Mouse (Mus musculus) neural tube, embryonic 14.5 days (tissue): ENCODE data around the gene Akap8. TPM values are rescaled to one million over a fixed set of nuclear protein-coding genes. Genes with fewer than 3 reads are reported as not detected.

Experiments used
- ATAC-seq: fragments of 200-750 bp; cut with Nextera tagmentation; 2 replicates; pipeline ENCODE4 v1.8.0; 2017; ENCODE audit warnings: low read depth, mild to moderate bottlenecking, moderate TSS enrichment, moderate library complexity
- H3K27ac ChIP-seq: fragments of 300-500 bp; sonication (generic); 2 replicates; pipeline ENCODE4 v1.5.1; 2014; ENCODE audit warnings: low read depth, mild to moderate bottlenecking, control low read depth, low read length, moderate library complexity, mixed read lengths
- H3K27me3 ChIP-seq: fragments of 300-500 bp; sonication (generic); 2 replicates; pipeline ENCODE4 v1.6.1; 2014; ENCODE audit warnings: low read length; ENCODE audit not compliant: control insufficient read depth, insufficient read depth
- H3K36me3 ChIP-seq: fragments of 300-500 bp; sonication (generic); 2 replicates; pipeline ENCODE4 v1.6.1; 2014; ENCODE audit warnings: low read length, mixed read lengths; ENCODE audit not compliant: control insufficient read depth, insufficient read depth
- H3K4me1 ChIP-seq: fragments of 300-500 bp; sonication (generic); 2 replicates; pipeline ENCODE4 v1.6.1; 2014; ENCODE audit warnings: low read length; ENCODE audit not compliant: control insufficient read depth, insufficient read depth
- H3K4me2 ChIP-seq: fragments of 300-500 bp; sonication (generic); 2 replicates; pipeline ENCODE4 v1.6.1; 2014; ENCODE audit warnings: mild to moderate bottlenecking, low read depth, low read length, control low read depth
- H3K4me3 ChIP-seq: fragments of 300-500 bp; sonication (generic); 2 replicates; pipeline ENCODE4 v1.5.1; 2014; ENCODE audit warnings: low read depth, low read length, control low read depth, mixed read lengths
- H3K9ac ChIP-seq: fragments of 300-500 bp; sonication (generic); replicated peaks from 2 replicates; pipeline ENCODE4 v1.6.1; 2014; ENCODE audit warnings: low read depth, mild to moderate bottlenecking, control low read depth, low read length, mixed read lengths
- H3K9me3 ChIP-seq: fragments of 300-500 bp; sonication (generic); 2 replicates; pipeline ENCODE4 v1.6.1; 2016; ENCODE audit warnings: low read length; ENCODE audit not compliant: control insufficient read depth
- WGBS: fragments of 180-500 bp; shearing (Covaris S2); extraction: QIAGEN DNeasy Blood & Tissue Kit; methylation state at CpG from one replicate; pipeline ENCODE4 v1.1.7; 2014; 5-methylcytosine and 5-hydroxymethylcytosine counted together
- polyA plus RNA-seq: library from polyadenylated mRNA; unstranded; fragments of >200 nt; fragmentation: Nextera tagmentation; extraction: Ambion mirVana; gene quantifications from 2 replicates; pipeline ENCODE4 v1.2.1, GENCODE M21; 2014

Akap8 gene
- polyA plus RNA-seq, 1 experiment from 2014 or later = 67.0 TPM

GRCm38 (mm10) chr17:32283341-32283740 lies 37.7 kb downstream of the Akap8 start:
- Histone ChIP-seq H3K27me3 (no peaks in the 10 kb centered on the region), H3K4me2 (peak overlapping the region; percentile 84), H3K4me1 (peaks cover 14% of the 10 kb centered on the region), H3K27ac (peak overlapping the region; percentile 100), H3K9me3 (no peaks in the 10 kb centered on the region), H3K36me3 (no peaks in the 10 kb centered on the region), H3K9ac (peak overlapping the region; percentile 96), H3K4me3 (peak overlapping the region; percentile 92)
- 6% methylated on average over 7 of the region's 7 CpGs for WGBS
- peak; percentile 23; the same call in 1 of the 2 replicates for ATAC-seq

GRCm38 (mm10) chr17:32281611-32282310 lies 39.3 kb downstream of the Akap8 start:
- Histone ChIP-seq H3K4me3 (no peak overlapping the region), H3K4me1 (peaks cover 14% of the 10 kb centered on the region), H3K36me3 (no peaks in the 10 kb centered on the region), H3K9ac (no peak overlapping the region), H3K9me3 (no peaks in the 10 kb centered on the region), H3K27me3 (no peaks in the 10 kb centered on the region), H3K4me2 (no peak overlapping the region), H3K27ac (no peak overlapping the region)
- 77% methylated on average over 4 of the region's 4 CpGs for WGBS
- no peak for ATAC-seq

- Histone ChIP-seq H3K9me3 (no peaks in the 10 kb centered on the region), H3K27me3 (no peaks in the 10 kb centered on the region), H3K9ac (no peak overlapping the region), H3K4me1 (peaks cover 14% of the 10 kb centered on the region), H3K4me2 (no peak overlapping the region), H3K4me3 (no peak overlapping the region), H3K27ac (no peak overlapping the region), H3K36me3 (no peaks in the 10 kb centered on the region)
- ATAC-seq = no peak
- 95% methylated on average over 2 of the region's 2 CpGs for WGBS
These were observed 39.9 kb downstream of the Akap8 start for GRCm38 (mm10) chr17:32281126-32281525.

GRCm38 (mm10) chr17:32280575-32280974 lies 40.5 kb downstream of the Akap8 start:
- Histone ChIP-seq H3K4me3 (no peak overlapping the region), H3K9ac (no peak overlapping the region), H3K36me3 (no peaks in the 10 kb centered on the region), H3K4me1 (peaks cover 14% of the 10 kb centered on the region), H3K27ac (no peak overlapping the region), H3K27me3 (no peaks in the 10 kb centered on the region), H3K4me2 (no peak overlapping the region), H3K9me3 (no peaks in the 10 kb centered on the region)
- 85% methylated on average over 3 of the region's 3 CpGs for WGBS
- no peak for ATAC-seq

GRCm38 (mm10) chr17:32277201-32277600 lies 43.8 kb downstream of the Akap8 start:
- Histone ChIP-seq H3K4me3 (no peak overlapping the region), H3K4me2 (no peak overlapping the region), H3K36me3 (no peaks in the 10 kb centered on the region), H3K27me3 (no peaks in the 10 kb centered on the region), H3K4me1 (peaks cover 4% of the 10 kb centered on the region), H3K9me3 (no peaks in the 10 kb centered on the region), H3K27ac (no peak overlapping the region), H3K9ac (no peak overlapping the region)
- WGBS = 92% methylated on average over 1 of the region's 1 CpGs
- ATAC-seq = no peak

- 90% methylated on average over 3 of the region's 3 CpGs for WGBS
These were observed 45.5 kb downstream of the Akap8 start for GRCm38 (mm10) chr17:32275568-32275967.

GRCm38 (mm10) chr17:32269151-32269550 lies 51.9 kb downstream of the Akap8 start:
- Histone ChIP-seq H3K27ac (no peak overlapping the region), H3K4me3 (no peak overlapping the region), H3K9ac (no peak overlapping the region), H3K27me3 (no peaks in the 10 kb centered on the region), H3K4me2 (no peak overlapping the region), H3K4me1 (no peaks in the 10 kb centered on the region), H3K36me3 (no peaks in the 10 kb centered on the region), H3K9me3 (no peaks in the 10 kb centered on the region)
- ATAC-seq = no peak
- 93% methylated on average over 7 of the region's 7 CpGs for WGBS

More at GRCm38 (mm10) chr17:32275568-32275967, 45.5 kb downstream of the Akap8 start:
- Histone ChIP-seq H3K4me2 (no peak overlapping the region), H3K27ac (no peak overlapping the region), H3K9me3 (no peaks in the 10 kb centered on the region), H3K4me1 (no peaks in the 10 kb centered on the region), H3K4me3 (no peak overlapping the region), H3K36me3 (no peaks in the 10 kb centered on the region), H3K27me3 (no peaks in the 10 kb centered on the region), H3K9ac (no peak overlapping the region)
- no peak for ATAC-seq

- Histone ChIP-seq H3K4me2 (no peak overlapping the region), H3K27me3 (no peaks in the 10 kb centered on the region), H3K27ac (no peak overlapping the region), H3K4me3 (no peak overlapping the region), H3K4me1 (no peaks in the 10 kb centered on the region), H3K36me3 (no peaks in the 10 kb centered on the region), H3K9ac (no peak overlapping the region), H3K9me3 (no peaks in the 10 kb centered on the region)
- ATAC-seq = no peak
- WGBS = 83% methylated on average over 3 of the region's 3 CpGs
These were observed 52.5 kb downstream of the Akap8 start for GRCm38 (mm10) chr17:32268540-32268960.

- Histone ChIP-seq H3K4me1 (no peaks in the 10 kb centered on the region), H3K4me3 (no peak overlapping the region), H3K9me3 (no peaks in the 10 kb centered on the region), H3K4me2 (no peak overlapping the region), H3K9ac (no peak overlapping the region), H3K27ac (no peak overlapping the region), H3K27me3 (no peaks in the 10 kb centered on the region), H3K36me3 (no peaks in the 10 kb centered on the region)
- no peak for ATAC-seq
- WGBS = 59% methylated on average over 2 of the region's 2 CpGs
These were observed 52.9 kb downstream of the Akap8 start for GRCm38 (mm10) chr17:32268096-32268495.
